Mouse (Mus musculus): ENCODE results near the gene Slc25a41. TPM values are rescaled to one million over a fixed set of nuclear protein-coding genes. Genes with fewer than 3 reads are reported as not detected.

Gene Slc25a41
- total and polyA plus RNA-seq, 2 experiments from 2014 or later = not detected

DNA sequence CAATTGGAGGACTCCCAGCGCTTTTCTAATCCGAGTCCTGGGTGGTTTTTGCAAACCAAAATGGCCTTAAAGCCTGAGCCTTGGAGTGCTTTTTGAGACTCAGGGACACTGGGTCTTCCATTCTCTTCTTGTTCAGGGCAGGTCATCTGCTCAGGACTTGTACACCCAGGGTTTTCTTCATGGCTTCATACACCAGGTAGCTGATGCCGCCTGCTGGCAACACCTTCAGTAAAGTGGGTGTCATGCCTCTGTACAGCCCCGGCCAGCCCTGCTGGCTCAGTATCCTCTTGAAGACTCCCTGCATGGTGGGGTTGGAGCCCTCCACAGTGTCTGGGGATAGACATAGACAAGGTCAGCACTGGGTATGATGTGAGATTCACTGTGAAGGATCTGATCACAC is 8.6 kb downstream of the Slc25a41 start:
- Histone ChIP-seq H3K9me3 (ENCODE audit: low read length) (no peaks in the 10 kb centered on the region), H3K4me1 (ENCODE audit: insufficient read depth, low read length) (peaks cover 15% of the 10 kb centered on the region; the same call in 1 of the 2 replicates), H3K9ac (replicated peaks; ENCODE audit: low read length, poor library complexity, severe bottlenecking) (no peak overlapping the region), H3K27me3 (ENCODE audit: insufficient read depth, low read length) (no peaks in the 10 kb centered on the region), H3K4me2 (ENCODE audit: low read depth, low read length, poor library complexity, severe bottlenecking) (peak overlapping the region; percentile 49; the same call in 1 of the 2 replicates), H3K36me3 (ENCODE audit: insufficient read depth, low read length) (peaks cover 4% of the 10 kb centered on the region), H3K27ac (ENCODE audit: low read depth, low read length) (no peak overlapping the region), H3K4me3 (ENCODE audit: low read depth, low read length) (no peak overlapping the region)
- 93% methylated on average over 4 of the region's 4 CpGs for WGBS
- no peak for DNase-seq (ENCODE audit: low spot score)
- ATAC-seq (ENCODE audit: low FRiP score) = no peak
- TF ChIP-seq CTCF (IDR thresholded peaks at IDR 0.05) = no peak

DNA sequence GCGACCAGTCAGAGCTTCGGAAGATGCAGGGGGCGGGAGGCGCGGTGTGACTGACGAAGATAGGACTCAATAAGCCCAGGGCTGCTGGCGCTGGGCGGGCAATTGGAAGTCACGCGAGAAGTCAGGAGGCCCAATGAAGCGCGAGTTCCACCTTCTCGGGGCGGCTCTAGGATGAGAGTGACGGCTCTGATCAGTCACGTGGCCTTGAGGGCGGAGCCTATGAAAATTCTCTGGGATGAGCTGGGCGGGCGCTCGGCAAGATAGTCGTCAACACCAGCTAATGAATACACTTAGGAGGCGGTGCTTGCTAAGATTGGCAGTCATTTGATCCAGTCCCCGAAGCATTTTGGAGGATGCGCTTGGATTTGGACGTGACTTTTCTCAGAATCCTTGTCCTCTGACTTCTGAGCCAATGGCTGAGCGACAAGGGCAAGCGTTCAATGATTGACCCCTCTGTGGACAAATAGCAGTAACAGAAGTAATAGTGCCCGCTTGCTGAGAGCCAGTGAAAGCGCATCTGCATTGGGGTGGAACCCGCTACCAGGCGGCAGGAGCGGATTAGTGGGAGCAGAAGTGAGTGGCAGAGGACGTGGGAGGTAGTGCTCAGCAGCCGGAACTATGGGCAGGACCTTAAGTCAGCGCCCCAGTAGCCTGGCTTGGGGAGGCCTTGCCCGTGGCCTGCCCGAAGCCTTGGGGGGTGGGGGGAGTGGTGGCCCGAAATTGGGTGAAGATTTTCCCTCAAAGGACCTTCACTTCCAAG is 9.6 kb downstream of the Slc25a41 start:
- WGBS = under 1% methylated on average over 38 of the region's 38 CpGs
- peak; percentile 43 for TF ChIP-seq CTCF (IDR thresholded peaks at IDR 0.05)

DNA sequence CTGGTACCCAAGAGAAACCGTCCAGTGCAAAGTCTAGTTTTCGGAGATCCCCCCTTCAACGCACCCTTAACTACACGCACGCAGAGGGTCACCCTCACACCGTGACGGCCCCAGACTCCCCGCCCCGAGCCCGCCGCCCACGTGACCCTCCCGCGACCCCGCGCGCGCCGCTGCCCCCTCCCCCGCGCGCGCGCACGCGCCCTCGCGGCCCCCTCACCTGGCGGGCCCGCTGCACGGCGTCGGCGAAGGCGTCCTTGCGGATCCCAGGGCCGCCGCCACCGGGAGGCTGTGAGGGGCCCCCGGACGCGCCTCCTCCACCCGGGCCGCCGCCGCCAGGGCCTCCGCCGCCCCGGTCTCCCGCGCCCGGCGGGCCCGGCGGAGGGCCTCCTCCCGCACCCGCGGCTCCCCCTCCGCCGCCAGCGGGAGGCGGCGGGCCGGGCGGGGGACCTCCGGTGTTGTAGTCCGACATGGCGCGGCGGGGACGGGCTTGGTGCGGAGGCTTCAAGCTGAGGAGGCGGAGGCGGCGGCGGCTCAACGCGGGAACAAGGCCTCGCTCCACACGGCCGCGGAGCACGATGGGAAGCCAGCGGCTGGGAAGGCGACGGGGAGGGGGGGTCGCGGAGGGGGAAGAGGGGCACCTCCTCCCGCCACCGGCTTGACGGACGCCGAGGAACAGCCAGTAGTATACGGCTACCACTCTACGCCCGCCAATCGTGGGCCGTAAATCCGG is 10.4 kb downstream of the Slc25a41 start, which contains the start of gene Khsrp:
TSS of gene Khsrp (minus strand) at position 592 of the 730 bp plus-strand sequence.
- no peak for ATAC-seq (ENCODE audit: low FRiP score)
- peaks cover 16% of the 10 kb centered on the region for H3K36me3 ChIP-seq (ENCODE audit: insufficient read depth, low read length)
- H3K27me3 ChIP-seq (ENCODE audit: insufficient read depth, low read length) = no peaks in the 10 kb centered on the region
- H3K4me1 ChIP-seq (ENCODE audit: insufficient read depth, low read length) = peaks cover 15% of the 10 kb centered on the region; the same call in 1 of the 2 replicates
- no peaks in the 10 kb centered on the region for H3K9me3 ChIP-seq (ENCODE audit: low read length)
- peak within 1 kb of the TSS; percentile 99 for H3K9ac ChIP-seq (replicated peaks; ENCODE audit: low read length, poor library complexity, severe bottlenecking)
- H3K27ac ChIP-seq (ENCODE audit: low read depth, low read length) = peak within 1 kb of the TSS; percentile 96
- TF ChIP-seq CTCF (IDR thresholded peaks at IDR 0.05) = no peak
- DNase-seq (ENCODE audit: low spot score) = peak; percentile 47
- peak within 1 kb of the TSS; percentile 78 for H3K4me2 ChIP-seq (ENCODE audit: low read depth, low read length, poor library complexity, severe bottlenecking)
- under 1% methylated on average over 58 of the region's 99 CpGs for WGBS
- H3K4me3 ChIP-seq (ENCODE audit: low read depth, low read length) = peak within 1 kb of the TSS; percentile 87

More for the DNA sequence above, 9.6 kb downstream of the Slc25a41 start:
- DNase-seq (ENCODE audit: low spot score) = peak; percentile 100
- Histone ChIP-seq H3K4me2 (ENCODE audit: low read depth, low read length, poor library complexity, severe bottlenecking) (peak overlapping the region; percentile 49), H3K9me3 (ENCODE audit: low read length) (no peaks in the 10 kb centered on the region), H3K9ac (replicated peaks; ENCODE audit: low read length, poor library complexity, severe bottlenecking) (peak overlapping the region; percentile 42; the same call in 1 of the 2 replicates), H3K4me3 (ENCODE audit: low read depth, low read length) (peak overlapping the region; percentile 87), H3K36me3 (ENCODE audit: insufficient read depth, low read length) (peaks cover 9% of the 10 kb centered on the region), H3K4me1 (ENCODE audit: insufficient read depth, low read length) (peaks cover 15% of the 10 kb centered on the region; the same call in 1 of the 2 replicates), H3K27me3 (ENCODE audit: insufficient read depth, low read length) (no peaks in the 10 kb centered on the region), H3K27ac (ENCODE audit: low read depth, low read length) (peak overlapping the region; percentile 80)
- ATAC-seq (ENCODE audit: low FRiP score) = peak; percentile 98

DNA sequence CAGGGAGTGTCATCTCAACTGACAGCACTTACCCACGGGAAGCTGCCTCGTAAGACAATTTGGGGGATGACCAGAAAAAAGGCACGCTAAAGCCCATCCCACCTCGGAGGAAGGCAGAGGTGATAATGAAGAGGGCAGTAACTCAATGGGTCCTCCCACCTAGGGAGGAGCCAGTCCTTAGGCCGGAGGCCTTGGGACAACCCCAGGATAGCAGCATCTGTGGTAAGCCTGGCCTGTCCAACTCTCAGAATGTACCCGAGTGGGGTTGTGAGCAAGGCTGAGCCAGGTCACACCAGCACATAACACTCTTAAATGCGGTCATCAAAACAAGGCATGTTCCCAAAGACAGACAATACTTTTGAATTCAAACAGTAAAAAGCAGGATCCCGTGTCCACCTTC is 11.8 kb downstream of the Slc25a41 start:
- Histone ChIP-seq H3K9me3 (ENCODE audit: low read length) (no peaks in the 10 kb centered on the region), H3K36me3 (ENCODE audit: insufficient read depth, low read length) (peaks cover 29% of the 10 kb centered on the region), H3K4me1 (ENCODE audit: insufficient read depth, low read length) (peaks cover 15% of the 10 kb centered on the region; the same call in 1 of the 2 replicates), H3K27ac (ENCODE audit: low read depth, low read length) (no peak overlapping the region), H3K4me2 (ENCODE audit: low read depth, low read length, poor library complexity, severe bottlenecking) (peak overlapping the region; percentile 78), H3K9ac (replicated peaks; ENCODE audit: low read length, poor library complexity, severe bottlenecking) (0 out of 2 replicates have a peak overlapping the region, but pooled peaks have one; percentile 99), H3K27me3 (ENCODE audit: insufficient read depth, low read length) (no peaks in the 10 kb centered on the region), H3K4me3 (ENCODE audit: low read depth, low read length) (peak overlapping the region; percentile 87)
- no peak for TF ChIP-seq CTCF (IDR thresholded peaks at IDR 0.05)
- 53% methylated on average over 8 of the region's 8 CpGs for WGBS
- ATAC-seq (ENCODE audit: low FRiP score) (no peak), DNase-seq (ENCODE audit: low spot score) (no peak)

DNA sequence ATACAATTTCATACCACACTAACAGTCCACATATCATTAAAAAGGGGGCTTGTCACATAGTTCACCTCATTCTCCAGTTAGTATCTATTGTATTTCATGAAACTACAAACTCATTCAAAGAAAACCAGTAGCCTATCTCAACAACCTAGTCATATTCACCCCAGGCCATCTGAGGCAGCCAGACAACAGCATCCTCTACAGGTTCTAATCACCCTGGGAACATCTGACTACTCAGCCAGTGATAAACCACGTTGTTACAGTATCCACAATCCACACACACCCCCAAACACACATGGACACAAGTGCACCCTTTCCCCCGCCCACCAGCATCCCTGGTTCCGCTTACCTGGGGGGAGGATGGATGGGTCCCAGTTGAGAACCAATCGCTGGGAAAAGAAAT is 14.0 kb downstream of the Slc25a41 start:
- WGBS = 92% methylated on average over 4 of the region's 4 CpGs
- ATAC-seq (ENCODE audit: low FRiP score) (no peak), DNase-seq (ENCODE audit: low spot score) (no peak)
- Histone ChIP-seq H3K27ac (ENCODE audit: low read depth, low read length) (no peak overlapping the region), H3K36me3 (ENCODE audit: insufficient read depth, low read length) (peaks cover 51% of the 10 kb centered on the region), H3K9ac (replicated peaks; ENCODE audit: low read length, poor library complexity, severe bottlenecking) (no peak overlapping the region), H3K4me1 (ENCODE audit: insufficient read depth, low read length) (peaks cover 14% of the 10 kb centered on the region; the same call in 1 of the 2 replicates), H3K9me3 (ENCODE audit: low read length) (no peaks in the 10 kb centered on the region), H3K4me3 (ENCODE audit: low read depth, low read length) (no peak overlapping the region), H3K4me2 (ENCODE audit: low read depth, low read length, poor library complexity, severe bottlenecking) (no peak overlapping the region), H3K27me3 (ENCODE audit: insufficient read depth, low read length) (no peaks in the 10 kb centered on the region)
- no peak for TF ChIP-seq CTCF (IDR thresholded peaks at IDR 0.05)

Measured in midbrain, postnatal 0 days (tissue).